Mouse (Mus musculus): ENCODE data around the gene Sugct. TPM values are rescaled to one million over a fixed set of nuclear protein-coding genes. Genes with fewer than 3 reads are reported as not detected.
A peak's percentile ranks its signal among the peaks of the same experiment; 100 is the strongest.

The Sugct gene
- polyA plus RNA-seq (2014; fragmentation: Nextera tagmentation; extraction: Ambion mirVana): 4.7 and 5.9 TPM in 2 replicates

GRCm38 (mm10) chr13:17694911-17695699 lies at the start of gene Sugct, which contains the start of gene Mplkip:
Gene Sugct, minus strand, starts transcription at chr13:17695553.
Gene Mplkip, plus strand, starts transcription at chr13:17695192.
- peak; percentile 98 for ATAC-seq (ENCODE audit: insufficient number of reproducible peaks, insufficient read depth, low FRiP score, low read depth)
- Histone ChIP-seq H3K36me3 (ENCODE audit: control insufficient read depth, insufficient read depth, low read length) (no peaks in the 10 kb centered on the region; the same call in none of the 2 replicates), H3K9ac (replicated peaks; ENCODE audit: low read depth, low read length) (peak within 1 kb of the TSS; percentile 87), H3K4me3 (ENCODE audit: low read depth, low read length) (peak within 1 kb of the TSS; percentile 82), H3K9me3 (ENCODE audit: control insufficient read depth, low read depth, low read length) (no peaks in the 10 kb centered on the region), H3K27ac (ENCODE audit: low read length) (peak within 1 kb of the TSS; percentile 94), H3K4me1 (ENCODE audit: control insufficient read depth, insufficient read depth, low read length) (0 out of 2 replicates have a peak, but pooled peaks cover 5% of the 10 kb centered on the region), H3K4me2 (replicated peaks; ENCODE audit: low read depth, low read length) (peak within 1 kb of the TSS; percentile 64), H3K27me3 (ENCODE audit: control insufficient read depth, insufficient read depth, low read length) (no peaks in the 10 kb centered on the region)
- under 1% methylated on average over 66 of the region's 66 CpGs for WGBS

GRCm38 (mm10) chr13:17728798-17729197 lies 33.4 kb upstream of the Sugct start:
- H3K9me3 ChIP-seq (ENCODE audit: control insufficient read depth, low read depth, low read length): no peaks in the 10 kb centered on the region
- peaks cover 16% of the 10 kb centered on the region for H3K36me3 ChIP-seq (ENCODE audit: control insufficient read depth, insufficient read depth, low read length)
- H3K4me1 ChIP-seq (ENCODE audit: control insufficient read depth, insufficient read depth, low read length): no peaks in the 10 kb centered on the region
- H3K4me2 ChIP-seq (replicated peaks; ENCODE audit: low read depth, low read length): no peak overlapping the region
- 92% methylated on average over 3 of the region's 3 CpGs for WGBS
- no peak overlapping the region for H3K4me3 ChIP-seq (ENCODE audit: low read depth, low read length)
- ATAC-seq (ENCODE audit: insufficient number of reproducible peaks, insufficient read depth, low FRiP score, low read depth): no peak
- no peak overlapping the region for H3K9ac ChIP-seq (replicated peaks; ENCODE audit: low read depth, low read length)
- H3K27ac ChIP-seq (ENCODE audit: low read length): no peak overlapping the region
- no peaks in the 10 kb centered on the region for H3K27me3 ChIP-seq (ENCODE audit: control insufficient read depth, insufficient read depth, low read length)

DNA sequence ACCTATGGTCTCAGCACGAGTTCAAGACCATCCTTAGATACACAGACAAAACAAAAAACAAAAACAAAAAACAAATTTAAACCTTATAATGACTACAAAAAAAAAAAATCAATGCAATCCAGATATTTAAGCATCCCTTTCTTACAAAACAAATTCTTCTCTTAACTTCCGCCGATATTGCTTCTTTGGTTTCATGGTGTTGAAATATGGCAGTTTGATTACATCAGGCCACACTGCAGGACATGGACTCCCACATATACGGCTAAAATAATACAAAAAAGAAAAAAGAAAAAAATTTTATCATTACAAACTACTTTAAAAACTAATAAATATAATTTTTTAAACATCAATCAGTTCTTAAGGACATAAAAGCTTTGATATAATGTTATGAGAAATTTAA lies 32.6 kb upstream of the Sugct start:
- Histone ChIP-seq H3K9me3 (ENCODE audit: control insufficient read depth, low read depth, low read length) (no peaks in the 10 kb centered on the region), H3K27me3 (ENCODE audit: control insufficient read depth, insufficient read depth, low read length) (no peaks in the 10 kb centered on the region), H3K4me2 (replicated peaks; ENCODE audit: low read depth, low read length) (no peak overlapping the region), H3K9ac (replicated peaks; ENCODE audit: low read depth, low read length) (no peak overlapping the region), H3K36me3 (ENCODE audit: control insufficient read depth, insufficient read depth, low read length) (peaks cover 16% of the 10 kb centered on the region), H3K27ac (ENCODE audit: low read length) (no peak overlapping the region), H3K4me3 (ENCODE audit: low read depth, low read length) (no peak overlapping the region), H3K4me1 (ENCODE audit: control insufficient read depth, insufficient read depth, low read length) (no peaks in the 10 kb centered on the region)
- ATAC-seq (ENCODE audit: insufficient number of reproducible peaks, insufficient read depth, low FRiP score, low read depth): no peak
- whole genome bisulfite sequencing: 89% methylated on average over 4 of the region's 4 CpGs

DNA sequence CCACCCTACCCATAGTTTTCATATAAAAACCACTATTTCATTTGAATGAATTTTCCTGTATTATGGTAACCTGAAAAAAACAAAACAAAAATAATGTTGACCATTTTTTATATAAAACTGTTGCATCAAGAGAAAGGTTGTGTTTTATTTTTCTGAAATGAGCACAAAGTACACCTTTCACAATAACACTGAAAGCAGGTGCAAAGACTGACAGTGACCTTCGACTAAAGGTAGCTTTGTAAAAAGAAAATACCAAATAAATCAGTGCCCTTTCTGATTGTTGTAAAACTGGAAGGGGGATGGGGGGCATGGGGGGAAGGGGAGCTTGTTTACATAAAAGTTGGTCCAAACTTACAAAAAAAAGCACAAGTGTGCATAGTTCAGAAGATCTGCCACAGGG lies 22.0 kb upstream of the Sugct start:
- H3K36me3 ChIP-seq (ENCODE audit: control insufficient read depth, insufficient read depth, low read length): peaks cover 22% of the 10 kb centered on the region
- no peak overlapping the region for H3K27ac ChIP-seq (ENCODE audit: low read length)
- H3K9ac ChIP-seq (replicated peaks; ENCODE audit: low read depth, low read length): no peak overlapping the region
- no peaks in the 10 kb centered on the region for H3K4me1 ChIP-seq (ENCODE audit: control insufficient read depth, insufficient read depth, low read length)
- H3K27me3 ChIP-seq (ENCODE audit: control insufficient read depth, insufficient read depth, low read length): no peaks in the 10 kb centered on the region
- no peaks in the 10 kb centered on the region for H3K9me3 ChIP-seq (ENCODE audit: control insufficient read depth, low read depth, low read length)
- H3K4me2 ChIP-seq (replicated peaks; ENCODE audit: low read depth, low read length): no peak overlapping the region
- no peak for ATAC-seq (ENCODE audit: insufficient number of reproducible peaks, insufficient read depth, low FRiP score, low read depth)
- H3K4me3 ChIP-seq (ENCODE audit: low read depth, low read length): no peak overlapping the region
- WGBS: 86% methylated on average over 1 of the region's 1 CpGs

- no peaks in the 10 kb centered on the region for H3K4me1 ChIP-seq (ENCODE audit: control insufficient read depth, insufficient read depth, low read length)
- no peaks in the 10 kb centered on the region for H3K27me3 ChIP-seq (ENCODE audit: control insufficient read depth, insufficient read depth, low read length)
- H3K4me2 ChIP-seq (replicated peaks; ENCODE audit: low read depth, low read length): no peak overlapping the region
- H3K9me3 ChIP-seq (ENCODE audit: control insufficient read depth, low read depth, low read length): no peaks in the 10 kb centered on the region
- ATAC-seq (ENCODE audit: insufficient number of reproducible peaks, insufficient read depth, low FRiP score, low read depth): no peak
- no peak overlapping the region for H3K9ac ChIP-seq (replicated peaks; ENCODE audit: low read depth, low read length)
- 82% methylated on average over 5 of the region's 5 CpGs for WGBS
- no peak overlapping the region for H3K27ac ChIP-seq (ENCODE audit: low read length)
- H3K36me3 ChIP-seq (ENCODE audit: control insufficient read depth, insufficient read depth, low read length): no peaks in the 10 kb centered on the region
- no peak overlapping the region for H3K4me3 ChIP-seq (ENCODE audit: low read depth, low read length)
Observed at GRCm38 (mm10) chr13:17708784-17709311, 13.5 kb upstream of the Sugct start.

DNA sequence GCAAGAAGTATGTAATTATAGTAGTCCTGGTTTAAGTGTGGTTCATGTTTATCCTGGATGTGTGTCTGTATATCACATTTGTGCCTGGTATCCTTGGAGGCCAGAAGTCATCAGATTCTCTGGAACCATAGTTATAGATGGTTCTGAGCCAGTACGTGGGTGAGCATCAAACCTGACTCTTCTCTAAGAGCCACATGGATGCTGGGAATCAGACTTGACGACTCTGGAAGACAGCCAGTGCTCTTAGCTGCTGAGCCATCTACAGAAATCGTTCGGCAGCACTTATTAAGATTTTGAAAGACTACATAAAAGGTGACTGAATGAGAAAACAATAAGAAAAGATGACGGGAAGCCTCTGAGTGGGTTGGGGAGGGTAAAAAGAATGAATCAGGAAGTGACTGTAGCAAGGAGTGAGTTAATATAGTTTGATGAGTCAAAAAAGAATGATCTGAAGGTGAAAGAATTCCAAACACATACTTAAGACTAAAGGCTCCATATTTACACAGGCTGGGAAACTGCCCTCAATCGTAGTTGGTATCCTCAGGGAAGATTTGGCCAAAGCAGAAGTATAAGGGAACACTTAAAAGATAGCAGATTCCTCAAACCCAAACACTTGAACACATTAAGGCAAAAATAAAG lies 10.0 kb upstream of the Sugct start:
- Histone ChIP-seq H3K9me3 (ENCODE audit: control insufficient read depth, low read depth, low read length) (no peaks in the 10 kb centered on the region), H3K4me1 (ENCODE audit: control insufficient read depth, insufficient read depth, low read length) (no peaks in the 10 kb centered on the region), H3K4me2 (replicated peaks; ENCODE audit: low read depth, low read length) (no peak overlapping the region), H3K27ac (ENCODE audit: low read length) (no peak overlapping the region), H3K4me3 (ENCODE audit: low read depth, low read length) (no peak overlapping the region), H3K27me3 (ENCODE audit: control insufficient read depth, insufficient read depth, low read length) (no peaks in the 10 kb centered on the region), H3K9ac (replicated peaks; ENCODE audit: low read depth, low read length) (no peak overlapping the region), H3K36me3 (ENCODE audit: control insufficient read depth, insufficient read depth, low read length) (no peaks in the 10 kb centered on the region)
- ATAC-seq (ENCODE audit: insufficient number of reproducible peaks, insufficient read depth, low FRiP score, low read depth): no peak
- WGBS: 72% methylated on average over 6 of the region's 6 CpGs

- no peak for ATAC-seq (ENCODE audit: insufficient number of reproducible peaks, insufficient read depth, low FRiP score, low read depth)
- no peak overlapping the region for H3K9ac ChIP-seq (replicated peaks; ENCODE audit: low read depth, low read length)
Observed at GRCm38 (mm10) chr13:17702311-17702710, 7.0 kb upstream of the Sugct start.

GRCm38 (mm10) chr13:17701322-17701721 lies 6.0 kb upstream of the Sugct start:
- Histone ChIP-seq H3K4me1 (ENCODE audit: control insufficient read depth, insufficient read depth, low read length) (0 out of 2 replicates have a peak, but pooled peaks cover 3% of the 10 kb centered on the region), H3K9me3 (ENCODE audit: control insufficient read depth, low read depth, low read length) (no peaks in the 10 kb centered on the region), H3K4me3 (ENCODE audit: low read depth, low read length) (no peak overlapping the region), H3K9ac (replicated peaks; ENCODE audit: low read depth, low read length) (no peak overlapping the region), H3K27ac (ENCODE audit: low read length) (no peak overlapping the region), H3K36me3 (ENCODE audit: control insufficient read depth, insufficient read depth, low read length) (no peaks in the 10 kb centered on the region; the same call in none of the 2 replicates), H3K4me2 (replicated peaks; ENCODE audit: low read depth, low read length) (no peak overlapping the region), H3K27me3 (ENCODE audit: control insufficient read depth, insufficient read depth, low read length) (no peaks in the 10 kb centered on the region)
- ATAC-seq (ENCODE audit: insufficient number of reproducible peaks, insufficient read depth, low FRiP score, low read depth): no peak

More at GRCm38 (mm10) chr13:17702311-17702710, 7.0 kb upstream of the Sugct start:
- H3K9me3 ChIP-seq (ENCODE audit: control insufficient read depth, low read depth, low read length): no peaks in the 10 kb centered on the region
- no peak overlapping the region for H3K27ac ChIP-seq (ENCODE audit: low read length)
- H3K27me3 ChIP-seq (ENCODE audit: control insufficient read depth, insufficient read depth, low read length): no peaks in the 10 kb centered on the region
- no peaks in the 10 kb centered on the region; the same call in none of the 2 replicates for H3K36me3 ChIP-seq (ENCODE audit: control insufficient read depth, insufficient read depth, low read length)
- no peak overlapping the region for H3K4me2 ChIP-seq (replicated peaks; ENCODE audit: low read depth, low read length)
- H3K4me1 ChIP-seq (ENCODE audit: control insufficient read depth, insufficient read depth, low read length): no peaks in the 10 kb centered on the region
- H3K4me3 ChIP-seq (ENCODE audit: low read depth, low read length): no peak overlapping the region
